Mouse (Mus musculus): Measurements from ENCODE around the gene Tex44. TPM values are rescaled to one million over a fixed set of nuclear protein-coding genes. Genes with fewer than 3 reads are reported as not detected.
"Not testable (repeated sequence)": the region's sequence is repeated elsewhere in the genome, so short reads cannot be mapped to it uniquely, and the experiment has no call there.

The Tex44 gene
- polyA plus RNA-seq, 1 experiment from 2014 or later: not detected

- Histone ChIP-seq H3K27ac (peak overlapping the region; percentile 31; the same call in 1 of the 2 replicates), H3K4me3 (no peak overlapping the region), H3K9ac (no peak overlapping the region), H3K4me2 (replicated peaks) (no peak overlapping the region), H3K4me1 (peaks cover 10% of the 10 kb centered on the region; the same call in 1 of the 2 replicates), H3K36me3 (no peaks in the 10 kb centered on the region), H3K27me3 (no peaks in the 10 kb centered on the region), H3K9me3 (no peaks in the 10 kb centered on the region)
- peak; percentile 59; the same call in 1 of the 2 replicates for ATAC-seq (ENCODE audit: insufficient number of reproducible peaks, insufficient read depth, low FRiP score, low TSS enrichment)
- WGBS: 33% methylated on average over 6 of the region's 6 CpGs
Measured at GRCm38 (mm10) chr1:86449966-86450365, 23.8 kb downstream of the Tex44 start.

DNA sequence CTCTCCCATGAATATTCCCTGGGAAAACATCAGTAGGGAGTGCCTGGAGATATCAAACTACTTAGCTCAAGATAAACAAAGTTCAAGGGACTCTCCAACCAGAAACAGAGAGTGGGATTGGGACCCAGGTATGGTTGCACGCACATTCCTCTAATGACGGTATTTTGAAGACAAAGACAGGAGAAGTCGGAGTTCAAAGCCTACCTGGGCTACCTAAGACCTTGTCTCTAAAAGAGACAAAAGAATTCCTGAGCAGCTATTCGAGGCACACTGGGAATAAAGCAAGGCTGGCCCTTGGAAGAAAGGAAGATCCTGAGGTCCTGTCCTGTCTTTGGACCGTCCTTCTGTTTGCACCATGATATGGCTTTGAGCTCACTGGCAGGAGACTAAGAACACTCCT is 26.6 kb downstream of the Tex44 start:
- H3K9ac ChIP-seq: no peak overlapping the region
- H3K4me1 ChIP-seq: peaks cover 7% of the 10 kb centered on the region; the same call in 1 of the 2 replicates

GRCm38 (mm10) chr1:86456892-86457581 is 30.9 kb downstream of the Tex44 start:
- Histone ChIP-seq H3K4me3 (no peak overlapping the region), H3K27me3 (no peaks in the 10 kb centered on the region), H3K4me2 (replicated peaks) (no peak overlapping the region), H3K9me3 (no peaks in the 10 kb centered on the region), H3K36me3 (no peaks in the 10 kb centered on the region), H3K27ac (no peak overlapping the region), H3K9ac (no peak overlapping the region), H3K4me1 (no peaks in the 10 kb centered on the region)
- no peak for ATAC-seq (ENCODE audit: insufficient number of reproducible peaks, insufficient read depth, low FRiP score, low TSS enrichment)
- WGBS: 48% methylated on average over 13 of the region's 13 CpGs

More for the DNA sequence above, 26.6 kb downstream of the Tex44 start:
- H3K9me3 ChIP-seq: no peaks in the 10 kb centered on the region
- no peak overlapping the region for H3K27ac ChIP-seq
- no peak overlapping the region for H3K4me2 ChIP-seq (replicated peaks)
- no peak overlapping the region for H3K4me3 ChIP-seq
- H3K36me3 ChIP-seq: no peaks in the 10 kb centered on the region
- H3K27me3 ChIP-seq: no peaks in the 10 kb centered on the region
- ATAC-seq (ENCODE audit: insufficient number of reproducible peaks, insufficient read depth, low FRiP score, low TSS enrichment): no peak
- WGBS: 69% methylated on average over 5 of the region's 5 CpGs

DNA sequence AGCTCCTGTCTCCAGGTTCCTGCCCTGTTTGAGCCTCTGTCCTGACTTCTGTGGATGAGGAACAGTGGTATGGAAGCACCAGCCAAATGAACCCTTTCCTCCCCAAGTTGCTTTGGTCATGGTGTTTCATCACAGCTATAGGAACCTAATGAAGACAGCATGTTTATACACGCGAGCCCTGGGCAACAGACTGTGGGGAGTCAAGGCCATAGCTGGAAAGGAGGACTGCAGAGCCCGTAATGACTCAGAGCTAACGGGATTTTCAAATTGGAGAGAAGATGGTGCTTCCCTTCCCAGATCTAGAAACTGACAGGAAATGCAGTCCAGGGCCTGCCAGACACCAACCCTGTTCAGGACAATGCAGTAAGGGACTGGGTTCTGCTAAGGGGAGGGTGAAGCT is 33.2 kb downstream of the Tex44 start:
- Histone ChIP-seq H3K4me2 (replicated peaks) (no peak overlapping the region), H3K4me3 (no peak overlapping the region), H3K9me3 (no peaks in the 10 kb centered on the region), H3K27ac (no peak overlapping the region), H3K4me1 (no peaks in the 10 kb centered on the region; the same call in 1 of the 2 replicates), H3K36me3 (no peaks in the 10 kb centered on the region), H3K9ac (no peak overlapping the region), H3K27me3 (no peaks in the 10 kb centered on the region)
- WGBS: 71% methylated on average over 4 of the region's 4 CpGs
- ATAC-seq (ENCODE audit: insufficient number of reproducible peaks, insufficient read depth, low FRiP score, low TSS enrichment): no peak

- peak overlapping the region; percentile 95 for H3K27ac ChIP-seq
- no peak overlapping the region for H3K4me3 ChIP-seq
- no peaks in the 10 kb centered on the region for H3K9me3 ChIP-seq
- no peak overlapping the region for H3K9ac ChIP-seq
- peaks cover 5% of the 10 kb centered on the region for H3K4me1 ChIP-seq
- 0 out of 2 replicates have a peak, but pooled peaks have one; percentile 50 for ATAC-seq (ENCODE audit: insufficient number of reproducible peaks, insufficient read depth, low FRiP score, low TSS enrichment)
- no peaks in the 10 kb centered on the region for H3K36me3 ChIP-seq
- H3K4me2 ChIP-seq (replicated peaks): no peak overlapping the region
- WGBS: 30% methylated on average over 9 of the region's 9 CpGs
- no peaks in the 10 kb centered on the region for H3K27me3 ChIP-seq
Measured at GRCm38 (mm10) chr1:86464223-86464874, 38.2 kb downstream of the Tex44 start.

DNA sequence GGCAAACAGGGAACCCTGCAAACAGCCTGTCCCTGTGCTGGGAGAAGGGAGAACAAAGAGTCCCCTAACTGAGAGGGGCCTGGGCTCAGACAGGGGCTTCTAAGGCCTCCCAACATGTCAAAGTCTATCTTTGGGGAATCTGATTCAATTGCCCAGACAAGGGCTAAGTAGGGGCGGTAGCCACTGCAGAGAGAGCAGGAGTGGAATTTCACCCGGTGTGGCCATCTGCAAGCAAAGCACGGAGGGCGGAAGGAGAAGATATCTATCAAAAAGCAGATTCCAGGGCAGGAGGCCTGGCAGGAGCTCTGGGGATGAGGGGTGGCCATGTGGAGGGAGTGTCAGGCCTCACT is 38.7 kb downstream of the Tex44 start:
- Histone ChIP-seq H3K36me3 (no peaks in the 10 kb centered on the region), H3K9me3 (no peaks in the 10 kb centered on the region), H3K4me2 (replicated peaks) (no peak overlapping the region), H3K27me3 (no peaks in the 10 kb centered on the region), H3K9ac (no peak overlapping the region), H3K4me3 (no peak overlapping the region), H3K4me1 (peaks cover 5% of the 10 kb centered on the region), H3K27ac (peak overlapping the region; percentile 95)
- 0 out of 2 replicates have a peak, but pooled peaks have one; percentile 54 for ATAC-seq (ENCODE audit: insufficient number of reproducible peaks, insufficient read depth, low FRiP score, low TSS enrichment)
- WGBS: 17% methylated on average over 4 of the region's 4 CpGs

GRCm38 (mm10) chr1:86467416-86467815 is 41.3 kb downstream of the Tex44 start:
- Histone ChIP-seq H3K9ac (no peak overlapping the region), H3K4me1 (peaks cover 10% of the 10 kb centered on the region), H3K9me3 (no peaks in the 10 kb centered on the region), H3K27me3 (no peaks in the 10 kb centered on the region), H3K27ac (no peak overlapping the region), H3K4me2 (replicated peaks) (no peak overlapping the region), H3K36me3 (no peaks in the 10 kb centered on the region), H3K4me3 (no peak overlapping the region)
- no peak for ATAC-seq (ENCODE audit: insufficient number of reproducible peaks, insufficient read depth, low FRiP score, low TSS enrichment)
- WGBS: 90% methylated on average over 8 of the region's 8 CpGs

DNA sequence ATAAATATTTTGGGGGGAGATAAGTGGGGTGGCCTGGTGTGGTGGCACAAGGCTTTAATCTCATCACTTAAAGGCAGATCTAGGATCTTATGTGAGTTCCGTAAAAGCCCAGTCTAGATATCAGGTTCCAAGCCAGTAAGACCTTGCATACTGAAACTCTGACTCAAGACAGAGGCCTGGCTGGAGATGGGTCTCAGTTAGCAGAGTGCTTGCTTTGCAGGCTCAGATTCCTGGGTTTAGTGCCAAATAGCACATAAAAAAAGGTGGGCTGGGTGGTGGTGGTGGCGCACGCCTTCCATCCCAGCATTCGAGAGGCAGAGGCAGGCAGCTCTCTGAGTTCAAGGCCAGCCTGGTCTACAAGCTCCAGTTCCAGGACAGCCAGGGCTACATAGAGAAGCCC is 43.7 kb downstream of the Tex44 start:
- Histone ChIP-seq H3K9ac (no peak overlapping the region), H3K4me2 (replicated peaks) (no peak overlapping the region), H3K36me3 (no peaks in the 10 kb centered on the region), H3K4me3 (no peak overlapping the region), H3K9me3 (no peaks in the 10 kb centered on the region), H3K27me3 (no peaks in the 10 kb centered on the region), H3K27ac (no peak overlapping the region), H3K4me1 (peaks cover 12% of the 10 kb centered on the region)
- WGBS: 92% methylated on average over 4 of the region's 4 CpGs
- ATAC-seq (ENCODE audit: insufficient number of reproducible peaks, insufficient read depth, low FRiP score, low TSS enrichment): no peak

DNA sequence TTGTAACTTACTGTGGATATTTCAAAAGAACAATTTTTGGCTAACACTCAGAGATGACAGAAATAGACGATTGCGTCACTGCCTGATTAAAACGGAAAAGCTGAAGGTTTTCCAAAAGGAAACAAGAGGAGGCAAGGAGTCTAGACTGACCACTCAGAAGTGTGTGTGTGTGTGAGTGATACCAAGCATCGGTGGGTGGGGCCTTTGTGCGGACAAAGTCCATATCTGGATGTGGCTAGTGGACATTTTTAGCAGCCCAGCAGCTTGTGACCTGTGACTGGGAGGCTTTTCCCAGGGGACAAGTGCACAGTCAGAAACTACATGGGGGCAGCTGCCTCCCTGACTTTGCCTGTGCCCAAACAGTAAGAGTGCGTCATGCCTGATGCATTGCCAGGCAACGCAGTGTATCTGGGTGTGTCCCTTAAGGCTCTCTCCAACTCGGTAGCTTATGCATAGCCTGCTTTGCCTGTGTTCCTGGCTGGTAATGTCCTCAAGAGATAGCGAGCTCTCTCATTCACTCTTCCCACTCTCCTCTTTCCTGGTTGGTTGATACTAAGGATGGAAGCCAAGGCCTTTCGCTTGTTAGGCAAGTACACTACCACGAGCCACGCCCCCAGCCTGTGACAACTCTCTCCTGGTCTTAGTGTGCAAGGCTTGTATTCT is 44.5 kb downstream of the Tex44 start:
- Histone ChIP-seq H3K4me1 (peaks cover 10% of the 10 kb centered on the region; the same call in 1 of the 2 replicates), H3K27ac (0 out of 2 replicates have a peak overlapping the region, but pooled peaks have one; percentile 37), H3K36me3 (no peaks in the 10 kb centered on the region), H3K27me3 (no peaks in the 10 kb centered on the region), H3K9me3 (no peaks in the 10 kb centered on the region), H3K4me3 (no peak overlapping the region), H3K9ac (no peak overlapping the region), H3K4me2 (replicated peaks) (no peak overlapping the region)
- WGBS: 81% methylated on average over 12 of the region's 12 CpGs
- peak; percentile 36; the same call in 1 of the 2 replicates for ATAC-seq (ENCODE audit: insufficient number of reproducible peaks, insufficient read depth, low FRiP score, low TSS enrichment)

- Histone ChIP-seq H3K4me2 (replicated peaks) (0 out of 2 replicates have a peak overlapping the region, but pooled peaks have one; percentile 39), H3K27ac (peak overlapping the region; percentile 88), H3K4me1 (peaks cover 10% of the 10 kb centered on the region; the same call in 1 of the 2 replicates)
- ATAC-seq (ENCODE audit: insufficient number of reproducible peaks, insufficient read depth, low FRiP score, low TSS enrichment); H3K9me3 ChIP-seq; H3K27me3 ChIP-seq; H3K4me3 ChIP-seq; H3K9ac ChIP-seq; H3K36me3 ChIP-seq: not testable (repeated sequence)
- WGBS: 70% methylated on average over 11 of the region's 11 CpGs
Measured at GRCm38 (mm10) chr1:86471504-86471961, 45.4 kb downstream of the Tex44 start.

DNA sequence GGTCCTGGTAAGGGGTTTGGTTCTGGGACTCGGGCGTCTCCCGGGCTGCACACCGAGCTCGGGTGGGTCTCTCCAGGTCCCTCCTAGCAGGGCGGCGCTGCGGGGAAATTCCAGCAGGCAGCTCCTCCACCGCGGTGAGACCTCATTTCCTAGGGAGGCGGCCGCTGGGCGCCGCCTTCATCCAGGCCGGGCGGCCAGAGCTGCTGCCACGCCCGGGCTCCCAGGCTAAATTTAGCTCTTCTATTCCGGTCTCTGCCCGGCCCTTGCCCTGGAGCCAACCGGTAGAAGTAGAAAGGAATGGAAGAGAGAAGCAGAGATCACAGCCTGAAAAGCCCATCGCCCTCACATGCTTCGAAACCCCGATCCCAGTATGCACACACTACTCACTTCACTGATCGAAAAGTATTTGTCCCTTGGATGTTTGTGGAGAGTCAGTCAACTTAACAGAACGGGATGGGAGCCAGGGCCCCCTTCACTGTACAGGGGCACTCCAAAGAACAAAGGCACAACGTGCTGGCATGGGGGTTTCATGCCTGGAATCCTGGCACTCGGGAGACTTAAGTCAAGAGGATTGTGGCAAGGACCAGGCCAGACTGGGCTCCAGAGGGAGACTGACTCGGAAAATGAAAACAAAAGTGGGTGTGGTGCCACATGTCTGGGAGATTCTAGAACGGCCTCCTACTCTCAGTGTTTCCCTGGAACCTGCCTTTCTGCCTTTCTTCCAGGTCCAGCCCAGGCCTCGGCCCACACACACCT is 46.2 kb downstream of the Tex44 start:
- 13% methylated on average over 31 of the region's 31 CpGs for WGBS
- H3K27ac ChIP-seq: peak overlapping the region; percentile 88
- H3K9me3 ChIP-seq: no peaks in the 10 kb centered on the region
- H3K27me3 ChIP-seq: no peaks in the 10 kb centered on the region
- H3K4me3 ChIP-seq: no peak overlapping the region
- peak; percentile 57 for ATAC-seq (ENCODE audit: insufficient number of reproducible peaks, insufficient read depth, low FRiP score, low TSS enrichment)
- H3K36me3 ChIP-seq: no peaks in the 10 kb centered on the region
- H3K4me2 ChIP-seq (replicated peaks): peak overlapping the region; percentile 39
- peak overlapping the region; percentile 28; the same call in 1 of the 2 replicates for H3K9ac ChIP-seq
- peaks cover 10% of the 10 kb centered on the region; the same call in 1 of the 2 replicates for H3K4me1 ChIP-seq

All from embryonic facial prominence, embryonic 12.5 days (tissue).